Mouse (Mus musculus) forebrain, postnatal 0 days (tissue): ENCODE measurements around the gene Atp12a. TPM values are rescaled to one million over a fixed set of nuclear protein-coding genes. Genes with fewer than 3 reads are reported as not detected.

Experiments
- ATAC-seq: fragments of 200-750 bp; cut with Nextera tagmentation; 2 replicates; pipeline ENCODE4 v1.8.0; 2017; ENCODE audit warnings: mild to moderate bottlenecking, moderate library complexity
- DNase-seq: peaks from one replicate; pipeline ENCODE4 v3.0.0-alpha.2; 2015
- H3K27ac ChIP-seq: fragments of 300-500 bp; sonication (generic); 2 replicates; pipeline ENCODE4 v1.5.1; 2014; ENCODE audit warnings: low read depth, mild to moderate bottlenecking, antibody characterized with exemption, low read length, moderate library complexity, mixed read lengths
- H3K27me3 ChIP-seq: fragments of 300-500 bp; sonication (generic); 2 replicates; pipeline ENCODE4 v1.6.1; 2014; ENCODE audit warnings: mild to moderate bottlenecking, low read length, mixed read lengths; ENCODE audit not compliant: insufficient read depth
- H3K36me3 ChIP-seq: fragments of 300-500 bp; sonication (generic); 2 replicates; pipeline ENCODE4 v1.6.1; 2014; ENCODE audit warnings: mild to moderate bottlenecking, moderate library complexity; ENCODE audit not compliant: insufficient read depth
- H3K4me1 ChIP-seq: fragments of 300-500 bp; sonication (generic); 2 replicates; pipeline ENCODE4 v1.6.1; 2014; ENCODE audit warnings: antibody characterized with exemption; ENCODE audit not compliant: insufficient read depth
- H3K4me2 ChIP-seq: fragments of 300-500 bp; sonication (generic); 2 replicates; pipeline ENCODE4 v1.6.1; 2014; ENCODE audit warnings: low read depth, mild to moderate bottlenecking, moderate library complexity
- H3K4me3 ChIP-seq: fragments of 300-500 bp; sonication (generic); 2 replicates; pipeline ENCODE4 v1.5.1; 2014; ENCODE audit warnings: low read depth, low read length, mixed read lengths
- H3K9ac ChIP-seq: fragments of 300-500 bp; sonication (generic); 2 replicates; pipeline ENCODE4 v1.6.1; 2014; ENCODE audit warnings: mild to moderate bottlenecking
- H3K9me3 ChIP-seq: fragments of 300-500 bp; sonication (generic); 2 replicates; pipeline ENCODE4 v1.6.1; 2016; ENCODE audit warnings: low read length
- CTCF ChIP-seq: sonication (generic); IDR thresholded peaks from 2 replicates; pipeline ENCODE4 v1.5.1; 2016; ENCODE audit warnings: antibody characterized with exemption, control low read depth, low read depth
- WGBS: fragments of 180-500 bp; shearing (Covaris S2); extraction: QIAGEN DNeasy Blood & Tissue Kit; methylation state at CpG from one replicate; pipeline ENCODE4 v1.1.7; 2014; 5-methylcytosine and 5-hydroxymethylcytosine counted together
- polyA plus RNA-seq: library from polyadenylated mRNA; unstranded; fragments of >200 nt; fragmentation: Nextera tagmentation; extraction: Ambion mirVana; gene quantifications from 2 replicates; pipeline ENCODE4 v1.2.1, GENCODE M21; 2015
- total RNA-seq: library from RNA; depleted of rRNA; stranded (reverse); fragments of >200 nt; gene quantifications from 2 replicates; pipeline ENCODE4 v1.2.3, GENCODE M21; 2014

Gene Atp12a
- total and polyA plus RNA-seq, 2 experiments from 2014 or later, result 0.38 to 0.86 TPM

DNA sequence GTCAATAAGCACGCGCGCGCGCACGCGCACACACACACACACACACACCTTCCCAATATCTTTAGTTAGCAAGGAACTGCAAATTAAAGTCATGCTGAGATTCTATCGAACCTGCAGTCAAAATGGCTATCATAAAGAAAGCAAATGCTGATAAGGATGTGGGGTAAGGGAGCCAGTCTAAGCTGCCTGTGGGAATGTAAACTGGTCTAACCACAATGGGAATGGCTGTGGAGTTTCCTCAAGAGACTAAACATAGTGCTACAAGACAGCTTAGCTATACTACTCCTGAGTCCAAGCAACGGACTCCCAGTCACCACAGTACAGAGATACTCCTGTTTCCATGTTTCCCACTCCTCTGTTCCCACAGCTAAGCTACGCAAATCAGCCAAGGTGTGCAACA, 28.8 kb upstream of the Atp12a start:
- TF ChIP-seq CTCF, result no peak
- Histone ChIP-seq H3K9me3 (no peaks in the 10 kb centered on the region), H3K4me1 (no peaks in the 10 kb centered on the region), H3K4me2 (no peak overlapping the region), H3K36me3 (no peaks in the 10 kb centered on the region), H3K27ac (no peak overlapping the region), H3K4me3 (no peak overlapping the region), H3K9ac (no peak overlapping the region), H3K27me3 (no peaks in the 10 kb centered on the region)
- WGBS, result 93% methylated on average over 10 of the region's 10 CpGs
- no peak for ATAC-seq
- DNase-seq, result no peak

DNA sequence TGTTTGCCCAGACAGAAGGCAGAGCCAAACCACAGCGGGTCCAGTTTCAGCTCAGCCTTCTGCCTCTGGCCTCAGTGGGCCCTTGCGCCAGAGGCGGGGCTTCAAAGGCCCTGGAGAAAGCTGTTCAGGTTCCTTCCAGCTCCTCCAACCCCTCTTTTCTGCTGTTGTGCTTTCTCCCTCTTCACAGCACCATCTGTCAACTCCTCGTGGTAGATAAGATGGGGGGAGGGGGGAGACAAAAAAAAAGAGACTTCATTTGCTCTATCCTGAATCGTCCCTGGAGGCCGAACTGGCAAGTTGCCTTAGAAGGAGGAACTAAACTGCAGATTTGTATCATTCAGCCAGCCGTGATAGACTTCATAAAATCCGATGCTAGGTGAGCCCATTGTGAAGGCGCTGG, 27.8 kb upstream of the Atp12a start:
- WGBS, result 59% methylated on average over 9 of the region's 9 CpGs
- no peak for TF ChIP-seq CTCF
- Histone ChIP-seq H3K9ac (no peak overlapping the region), H3K36me3 (no peaks in the 10 kb centered on the region), H3K4me1 (no peaks in the 10 kb centered on the region), H3K4me3 (no peak overlapping the region), H3K27me3 (no peaks in the 10 kb centered on the region), H3K27ac (no peak overlapping the region), H3K4me2 (no peak overlapping the region), H3K9me3 (no peaks in the 10 kb centered on the region)
- ATAC-seq, result no peak
- no peak for DNase-seq

DNA sequence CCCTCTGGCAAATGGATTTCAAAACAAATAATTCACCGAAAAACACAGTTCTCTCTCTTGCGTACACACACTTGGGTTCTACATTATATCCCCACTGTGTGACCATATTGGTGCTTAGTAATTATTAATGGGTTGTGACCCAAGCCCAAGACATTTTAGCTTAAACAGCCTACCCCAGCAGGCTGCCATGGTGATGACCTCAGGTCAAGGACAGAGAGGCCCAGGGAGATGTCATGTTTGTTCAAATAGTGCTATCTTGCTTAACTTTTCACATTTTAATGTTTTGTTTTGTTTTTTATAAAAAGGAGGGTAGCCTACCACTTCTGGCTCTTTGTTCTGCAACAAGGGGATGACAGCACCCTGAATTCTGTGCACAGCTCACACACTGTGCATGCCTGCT, 27.2 kb upstream of the Atp12a start:
- H3K9me3 ChIP-seq, result no peaks in the 10 kb centered on the region
- H3K4me3 ChIP-seq, result no peak overlapping the region
- DNase-seq (no peak), ATAC-seq (no peak)
- no peaks in the 10 kb centered on the region for H3K36me3 ChIP-seq
- H3K27me3 ChIP-seq, result no peaks in the 10 kb centered on the region
- no peak for TF ChIP-seq CTCF
- H3K4me1 ChIP-seq, result no peaks in the 10 kb centered on the region
- H3K9ac ChIP-seq, result no peak overlapping the region
- WGBS, result 91% methylated on average over 2 of the region's 2 CpGs
- H3K27ac ChIP-seq, result no peak overlapping the region
- no peak overlapping the region for H3K4me2 ChIP-seq

DNA sequence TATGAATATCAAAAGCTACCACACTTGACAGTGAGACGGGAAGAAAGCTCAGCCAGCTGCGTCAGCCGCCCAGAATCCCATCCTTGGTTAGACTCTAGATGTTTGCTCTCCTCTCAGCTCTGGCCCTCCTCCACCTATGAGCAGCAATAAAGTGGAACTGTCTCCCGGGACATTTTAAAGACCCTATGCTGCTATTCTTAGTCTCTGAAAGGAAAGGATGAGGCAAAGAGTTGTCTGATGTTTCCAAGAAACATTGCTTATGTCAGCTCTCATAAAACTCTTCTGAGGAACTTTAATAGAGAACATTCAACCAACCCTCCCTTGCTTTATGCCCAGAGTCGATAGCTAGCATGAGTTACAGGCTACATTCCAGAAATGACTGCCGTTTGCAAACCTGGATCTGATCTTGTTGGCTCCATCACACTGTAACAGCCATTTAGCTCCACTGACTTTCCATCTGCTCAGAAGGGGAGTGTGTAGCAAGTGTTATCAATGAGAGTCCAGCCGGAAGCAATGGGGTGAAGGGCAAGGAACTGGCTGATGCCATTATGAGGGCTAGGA, 25.9 kb upstream of the Atp12a start:
- no peaks in the 10 kb centered on the region for H3K9me3 ChIP-seq
- H3K27ac ChIP-seq, result no peak overlapping the region
- H3K4me1 ChIP-seq, result no peaks in the 10 kb centered on the region
- no peak overlapping the region for H3K4me3 ChIP-seq
- no peak for TF ChIP-seq CTCF
- H3K27me3 ChIP-seq, result no peaks in the 10 kb centered on the region
- WGBS, result 82% methylated on average over 7 of the region's 7 CpGs
- no peak overlapping the region for H3K4me2 ChIP-seq
- ATAC-seq, result no peak
- H3K9ac ChIP-seq, result no peak overlapping the region
- H3K36me3 ChIP-seq, result no peaks in the 10 kb centered on the region
- DNase-seq, result no peak

DNA sequence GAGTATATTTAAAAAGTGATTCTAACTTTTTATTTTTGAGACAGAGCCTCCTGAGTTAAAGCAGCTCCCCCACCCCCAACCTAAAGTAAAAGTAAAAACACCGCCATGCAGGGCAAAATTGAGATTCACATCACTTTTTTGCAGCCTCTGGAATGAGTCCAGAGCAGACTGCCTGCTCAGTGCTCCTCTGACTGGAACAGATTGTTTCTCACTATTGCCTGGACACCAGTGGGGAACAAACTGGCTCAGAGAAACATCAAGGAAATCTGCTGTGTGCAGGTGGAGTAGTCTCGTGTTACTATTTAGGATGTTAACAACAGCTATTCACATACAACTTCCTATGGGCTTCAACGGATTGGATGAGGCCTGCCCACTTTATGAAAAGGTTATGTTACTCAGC, 16.2 kb upstream of the Atp12a start:
- H3K36me3 ChIP-seq, result no peaks in the 10 kb centered on the region
- 47% methylated on average over 3 of the region's 3 CpGs for WGBS
- no peak for TF ChIP-seq CTCF
- H3K27me3 ChIP-seq, result no peaks in the 10 kb centered on the region
- no peak for ATAC-seq
- H3K27ac ChIP-seq, result no peak overlapping the region
- no peak overlapping the region for H3K9ac ChIP-seq
- DNase-seq, result no peak
- no peaks in the 10 kb centered on the region for H3K9me3 ChIP-seq
- no peaks in the 10 kb centered on the region for H3K4me1 ChIP-seq
- no peak overlapping the region for H3K4me3 ChIP-seq
- no peak overlapping the region for H3K4me2 ChIP-seq

DNA sequence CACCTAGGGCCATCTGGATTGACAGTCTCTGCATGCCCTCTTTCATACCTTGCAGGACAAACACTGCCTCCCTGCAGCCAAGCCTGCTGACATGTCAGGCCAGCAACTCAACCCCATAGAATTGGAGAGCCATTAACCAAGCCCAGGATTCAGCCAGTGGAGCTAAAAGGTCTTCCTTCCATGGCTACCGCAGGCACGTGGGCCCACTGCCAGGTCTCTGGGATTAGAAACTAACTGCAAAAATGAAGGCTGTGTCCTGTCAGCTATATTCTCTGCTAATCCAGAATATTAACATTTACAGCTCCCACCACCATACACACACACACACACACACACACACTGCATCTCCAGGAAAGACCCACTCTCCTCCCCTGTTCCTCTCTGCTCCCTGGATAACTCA, 15.3 kb upstream of the Atp12a start:
- Histone ChIP-seq H3K27ac (no peak overlapping the region), H3K4me1 (no peaks in the 10 kb centered on the region), H3K27me3 (no peaks in the 10 kb centered on the region), H3K9ac (no peak overlapping the region), H3K9me3 (no peaks in the 10 kb centered on the region), H3K4me3 (no peak overlapping the region), H3K4me2 (no peak overlapping the region), H3K36me3 (no peaks in the 10 kb centered on the region)
- WGBS, result 78% methylated on average over 2 of the region's 2 CpGs
- DNase-seq (no peak), ATAC-seq (no peak)
- TF ChIP-seq CTCF, result no peak

GRCm38 (mm10) chr14:56351959-56352660, 12.8 kb upstream of the Atp12a start:
- H3K27me3 ChIP-seq, result no peaks in the 10 kb centered on the region
- ATAC-seq, result no peak
- H3K27ac ChIP-seq, result no peak overlapping the region
- H3K9ac ChIP-seq, result no peak overlapping the region
- DNase-seq, result no peak
- no peak overlapping the region for H3K4me2 ChIP-seq
- TF ChIP-seq CTCF, result peak; percentile 33; the same call in 1 of the 2 replicates
- no peaks in the 10 kb centered on the region for H3K4me1 ChIP-seq
- H3K4me3 ChIP-seq, result no peak overlapping the region
- no peaks in the 10 kb centered on the region for H3K9me3 ChIP-seq
- no peaks in the 10 kb centered on the region for H3K36me3 ChIP-seq
- 42% methylated on average over 17 of the region's 17 CpGs for WGBS
